Mouse (Mus musculus): ENCODE measurements around the gene 1700067K01Rik. TPM values are rescaled to one million over a fixed set of nuclear protein-coding genes. Genes with fewer than 3 reads are reported as not detected.
"Not testable (repeated sequence)": the region's sequence is repeated elsewhere in the genome, so short reads cannot be mapped to it uniquely, and the experiment has no call there.

The 1700067K01Rik gene
- polyA plus RNA-seq, 1 experiment from 2014 or later = 0.68 TPM

- H3K4me3 ChIP-seq = peak overlapping the region; percentile 89
- DNase-seq (ENCODE audit: low spot score) = no peak
- no peaks in the 10 kb centered on the region for H3K9me3 ChIP-seq (replicated peaks)
- 85% methylated on average over 4 of the region's 4 CpGs for WGBS
- H3K36me3 ChIP-seq = peaks cover 24% of the 10 kb centered on the region
- H3K4me1 ChIP-seq = peaks cover 50% of the 10 kb centered on the region
- H3K27ac ChIP-seq (replicated peaks) = no peak overlapping the region
- H3K27me3 ChIP-seq (ENCODE audit: low read depth, poor library complexity, severe bottlenecking) = no peaks in the 10 kb centered on the region
Observed at GRCm38 (mm10) chr8:83974521-83974920, 26.8 kb upstream of the 1700067K01Rik start.

- Histone ChIP-seq H3K9me3 (replicated peaks) (no peaks in the 10 kb centered on the region), H3K27me3 (ENCODE audit: low read depth, poor library complexity, severe bottlenecking) (no peaks in the 10 kb centered on the region), H3K4me3 (no peak overlapping the region; the same call in 1 of the 2 replicates), H3K27ac (replicated peaks) (no peak overlapping the region), H3K36me3 (peaks cover 33% of the 10 kb centered on the region), H3K4me1 (peaks cover 50% of the 10 kb centered on the region)
- WGBS = 94% methylated on average over 4 of the region's 4 CpGs
- DNase-seq (ENCODE audit: low spot score) = no peak
Observed at GRCm38 (mm10) chr8:83976101-83976630, 25.1 kb upstream of the 1700067K01Rik start.

GRCm38 (mm10) chr8:83976779-83977350, 24.4 kb upstream of the 1700067K01Rik start:
- no peaks in the 10 kb centered on the region for H3K9me3 ChIP-seq (replicated peaks)
- no peak overlapping the region for H3K27ac ChIP-seq (replicated peaks)
- H3K4me1 ChIP-seq = peaks cover 44% of the 10 kb centered on the region
- H3K36me3 ChIP-seq = peaks cover 40% of the 10 kb centered on the region
- DNase-seq (ENCODE audit: low spot score) = no peak
- WGBS = 87% methylated on average over 5 of the region's 5 CpGs
- H3K27me3 ChIP-seq (ENCODE audit: low read depth, poor library complexity, severe bottlenecking) = no peaks in the 10 kb centered on the region
- no peak overlapping the region for H3K4me3 ChIP-seq

- 77% methylated on average over 6 of the region's 6 CpGs for WGBS
- no peak for DNase-seq (ENCODE audit: low spot score)
- no peaks in the 10 kb centered on the region for H3K9me3 ChIP-seq (replicated peaks)
- no peaks in the 10 kb centered on the region for H3K27me3 ChIP-seq (ENCODE audit: low read depth, poor library complexity, severe bottlenecking)
- H3K4me3 ChIP-seq = no peak overlapping the region
- H3K27ac ChIP-seq (replicated peaks) = no peak overlapping the region
- peaks cover 37% of the 10 kb centered on the region for H3K4me1 ChIP-seq
- peaks cover 48% of the 10 kb centered on the region for H3K36me3 ChIP-seq
Observed at GRCm38 (mm10) chr8:83977646-83978045, 23.7 kb upstream of the 1700067K01Rik start.

- 82% methylated on average over 9 of the region's 9 CpGs for WGBS
- H3K27me3 ChIP-seq (ENCODE audit: low read depth, poor library complexity, severe bottlenecking) = no peaks in the 10 kb centered on the region
- no peaks in the 10 kb centered on the region for H3K9me3 ChIP-seq (replicated peaks)
- H3K4me3 ChIP-seq = no peak overlapping the region
- DNase-seq (ENCODE audit: low spot score) = no peak
- peaks cover 54% of the 10 kb centered on the region for H3K36me3 ChIP-seq
- no peak overlapping the region for H3K27ac ChIP-seq (replicated peaks)
- peaks cover 36% of the 10 kb centered on the region for H3K4me1 ChIP-seq
Observed at GRCm38 (mm10) chr8:83978200-83978599, 23.1 kb upstream of the 1700067K01Rik start.

- H3K4me3 ChIP-seq = no peak overlapping the region
- peaks cover 71% of the 10 kb centered on the region for H3K36me3 ChIP-seq
- peaks cover 20% of the 10 kb centered on the region for H3K4me1 ChIP-seq
- DNase-seq (ENCODE audit: low spot score) = no peak
- WGBS = 92% methylated on average over 1 of the region's 1 CpGs
- no peaks in the 10 kb centered on the region for H3K9me3 ChIP-seq (replicated peaks)
- H3K27ac ChIP-seq (replicated peaks) = no peak overlapping the region
- H3K27me3 ChIP-seq (ENCODE audit: low read depth, poor library complexity, severe bottlenecking) = no peaks in the 10 kb centered on the region
Observed at GRCm38 (mm10) chr8:83980250-83980649, 21.1 kb upstream of the 1700067K01Rik start.

- Histone ChIP-seq H3K4me1 (peaks cover 20% of the 10 kb centered on the region), H3K36me3 (peaks cover 76% of the 10 kb centered on the region), H3K4me3 (no peak overlapping the region), H3K27ac (replicated peaks) (no peak overlapping the region), H3K9me3 (replicated peaks) (no peaks in the 10 kb centered on the region), H3K27me3 (ENCODE audit: low read depth, poor library complexity, severe bottlenecking) (no peaks in the 10 kb centered on the region)
- 88% methylated on average over 8 of the region's 8 CpGs for WGBS
- DNase-seq (ENCODE audit: low spot score) = no peak
Observed at GRCm38 (mm10) chr8:83980845-83981244, 20.5 kb upstream of the 1700067K01Rik start.

- no peaks in the 10 kb centered on the region for H3K27me3 ChIP-seq (ENCODE audit: low read depth, poor library complexity, severe bottlenecking)
- DNase-seq (ENCODE audit: low spot score) = no peak
- 95% methylated on average over 7 of the region's 7 CpGs for WGBS
- H3K36me3 ChIP-seq = peaks cover 83% of the 10 kb centered on the region
- H3K27ac ChIP-seq (replicated peaks) = no peak overlapping the region
- no peak overlapping the region for H3K4me3 ChIP-seq
- H3K9me3 ChIP-seq (replicated peaks) = no peaks in the 10 kb centered on the region
- H3K4me1 ChIP-seq = peaks cover 20% of the 10 kb centered on the region
Observed at GRCm38 (mm10) chr8:83981533-83981932, 19.8 kb upstream of the 1700067K01Rik start.

- Histone ChIP-seq H3K36me3 (peaks cover 92% of the 10 kb centered on the region), H3K27me3 (ENCODE audit: low read depth, poor library complexity, severe bottlenecking) (no peaks in the 10 kb centered on the region), H3K27ac (replicated peaks) (no peak overlapping the region), H3K4me1 (peaks cover 11% of the 10 kb centered on the region), H3K9me3 (replicated peaks) (no peaks in the 10 kb centered on the region), H3K4me3 (no peak overlapping the region)
- WGBS = 87% methylated on average over 4 of the region's 4 CpGs
- DNase-seq (ENCODE audit: low spot score) = no peak
Observed at GRCm38 (mm10) chr8:83982449-83982848, 18.9 kb upstream of the 1700067K01Rik start.

GRCm38 (mm10) chr8:83983222-83983621, 18.1 kb upstream of the 1700067K01Rik start:
- H3K27ac ChIP-seq (replicated peaks); H3K4me1 ChIP-seq; H3K27me3 ChIP-seq (ENCODE audit: low read depth, poor library complexity, severe bottlenecking); H3K9me3 ChIP-seq (replicated peaks); DNase-seq (ENCODE audit: low spot score); H3K4me3 ChIP-seq: not testable (repeated sequence)
- peaks cover 95% of the 10 kb centered on the region for H3K36me3 ChIP-seq
- WGBS = 94% methylated on average over 2 of the region's 2 CpGs

GRCm38 (mm10) chr8:83989243-83989642, 12.1 kb upstream of the 1700067K01Rik start:
- WGBS = 91% methylated on average over 7 of the region's 7 CpGs
- Histone ChIP-seq H3K27ac (replicated peaks) (no peak overlapping the region), H3K9me3 (replicated peaks) (no peaks in the 10 kb centered on the region), H3K36me3 (peaks cover 96% of the 10 kb centered on the region), H3K27me3 (ENCODE audit: low read depth, poor library complexity, severe bottlenecking) (no peaks in the 10 kb centered on the region), H3K4me1 (no peaks in the 10 kb centered on the region), H3K4me3 (no peak overlapping the region)
- DNase-seq (ENCODE audit: low spot score) = no peak

GRCm38 (mm10) chr8:83990170-83990569, 11.1 kb upstream of the 1700067K01Rik start:
- H3K36me3 ChIP-seq = peaks cover 96% of the 10 kb centered on the region
- no peak for DNase-seq (ENCODE audit: low spot score)
- peaks cover 7% of the 10 kb centered on the region; the same call in 1 of the 2 replicates for H3K27me3 ChIP-seq (ENCODE audit: low read depth, poor library complexity, severe bottlenecking)
- WGBS = 94% methylated on average over 14 of the region's 14 CpGs
- H3K27ac ChIP-seq (replicated peaks) = no peak overlapping the region
- H3K9me3 ChIP-seq (replicated peaks) = no peaks in the 10 kb centered on the region
- H3K4me3 ChIP-seq = no peak overlapping the region
- H3K4me1 ChIP-seq = no peaks in the 10 kb centered on the region

- peaks cover 14% of the 10 kb centered on the region for H3K4me1 ChIP-seq
- peaks cover 75% of the 10 kb centered on the region for H3K36me3 ChIP-seq
- H3K27ac ChIP-seq (replicated peaks) = no peak overlapping the region
- 80% methylated on average over 2 of the region's 2 CpGs for WGBS
- no peak overlapping the region for H3K4me3 ChIP-seq
- no peak for DNase-seq (ENCODE audit: low spot score)
- H3K27me3 ChIP-seq (ENCODE audit: low read depth, poor library complexity, severe bottlenecking) = peaks cover 11% of the 10 kb centered on the region; the same call in 1 of the 2 replicates
- no peaks in the 10 kb centered on the region for H3K9me3 ChIP-seq (replicated peaks)
Observed at GRCm38 (mm10) chr8:83992488-83992887, 8.8 kb upstream of the 1700067K01Rik start.

Measured in midbrain, embryonic 10.5 days (tissue).